Mouse (Mus musculus) kidney, adult 2 months (tissue): ENCODE results near the gene Olfr1320. TPM values are rescaled to one million over a fixed set of nuclear protein-coding genes. Genes with fewer than 3 reads are reported as not detected.
"Not testable (repeated sequence)": the region's sequence is repeated elsewhere in the genome, so short reads cannot be mapped to it uniquely, and the experiment has no call there.

ENCODE experiments used
- DNase-seq: peaks from one replicate; pipeline ENCODE4 v3.0.0; 2021
- H3K27ac ChIP-seq: fragments of 200-500 bp; 2 replicates; pipeline ENCODE4 v1.5.1; 2012; ENCODE audit warnings: low read depth, low read length, control low read depth, inconsistent platforms; ENCODE audit not compliant: insufficient read depth
- H3K27me3 ChIP-seq: fragments of 200-500 bp; replicated peaks from 2 replicates; pipeline ENCODE4 v1.6.1; 2012; ENCODE audit warnings: mild to moderate bottlenecking, moderate library complexity, low read length, inconsistent platforms; ENCODE audit not compliant: control insufficient read depth, insufficient read depth
- H3K36me3 ChIP-seq: fragments of 200-500 bp; 2 replicates; pipeline ENCODE4 v1.6.1; 2012; ENCODE audit warnings: mild to moderate bottlenecking, moderate library complexity, low read length, inconsistent platforms; ENCODE audit not compliant: control insufficient read depth, insufficient read depth
- H3K4me1 ChIP-seq: fragments of 200-500 bp; 2 replicates; pipeline ENCODE4 v1.6.1; 2011; ENCODE audit warnings: low read length; ENCODE audit not compliant: control insufficient read depth, insufficient read depth
- H3K4me3 ChIP-seq: fragments of 200-500 bp; 2 replicates; pipeline ENCODE4 v1.5.1; 2011; ENCODE audit warnings: mild to moderate bottlenecking, low read depth, low read length, control low read depth; ENCODE audit not compliant: insufficient read depth
- CTCF ChIP-seq: fragments of 200-500 bp; conservative IDR thresholded peaks from 2 replicates; pipeline ENCODE4 v1.5.1; 2011; ENCODE audit warnings: low read depth, mild to moderate bottlenecking, control low read depth, low read length, moderate library complexity, mixed read lengths; ENCODE audit not compliant: insufficient read depth, insufficient read length
- POLR2A ChIP-seq: fragments of 200-500 bp; IDR thresholded peaks from one replicate; pipeline ENCODE4 v1.6.1; 2011; ENCODE audit warnings: low read depth, low read length, control low read depth
- WGBS: fragments of 180-500 bp; shearing (Covaris S2); methylation state at CpG from one replicate; pipeline ENCODE4 v1.1.7; 2018; 5-methylcytosine and 5-hydroxymethylcytosine counted together
- polyA plus RNA-seq: library from polyadenylated mRNA; depleted of rRNA; stranded (reverse); fragments of >200 nt; gene quantifications from 2 replicates; pipeline ENCODE4 v1.2.3, GENCODE M21; 2012; rRNA removed

Gene Olfr1320
- polyA plus RNA-seq: not detected in 2 replicates

GRCm38 (mm10) chrX:49672033-49672432 lies at the start of gene Olfr1320:
Olfr1320 (plus strand) TSS chrX:49672333.
- WGBS: 95% methylated on average over 1 of the region's 1 CpGs
- Histone ChIP-seq H3K36me3 (no peaks in the 10 kb centered on the region), H3K27ac (no peak within 1 kb of the TSS), H3K4me1 (no peaks in the 10 kb centered on the region), H3K4me3 (no peak within 1 kb of the TSS), H3K27me3 (no peaks in the 10 kb centered on the region)
- DNase-seq: no peak
- TF ChIP-seq POLR2A (no peak), CTCF (no peak)

- TF ChIP-seq CTCF (no peak), POLR2A (no peak)
- Histone ChIP-seq H3K27ac (no peak overlapping the region), H3K4me3 (no peak overlapping the region), H3K36me3 (no peaks in the 10 kb centered on the region), H3K27me3 (no peaks in the 10 kb centered on the region), H3K4me1 (no peaks in the 10 kb centered on the region)
- DNase-seq: no peak
These were observed 44.6 kb upstream of the Olfr1320 start for GRCm38 (mm10) chrX:49627566-49627965.

- H3K36me3 ChIP-seq: no peaks in the 10 kb centered on the region
- 72% methylated on average over 2 of the region's 2 CpGs for WGBS
- TF ChIP-seq CTCF (no peak), POLR2A (no peak)
- no peak for DNase-seq
- H3K27ac ChIP-seq: no peak overlapping the region
- no peaks in the 10 kb centered on the region for H3K27me3 ChIP-seq
- H3K4me3 ChIP-seq: no peak overlapping the region
- no peaks in the 10 kb centered on the region for H3K4me1 ChIP-seq
These were observed 40.9 kb upstream of the Olfr1320 start for GRCm38 (mm10) chrX:49631195-49631594.

- peak; percentile 1 for DNase-seq
- H3K36me3 ChIP-seq, H3K4me1 ChIP-seq, H3K4me3 ChIP-seq, H3K27me3 ChIP-seq, H3K27ac ChIP-seq: not testable (repeated sequence)
- 91% methylated on average over 29 of the region's 29 CpGs for WGBS
These were observed 11.4 kb upstream of the Olfr1320 start for GRCm38 (mm10) chrX:49660781-49661180.

Other genes with a start within 250 kb of the Olfr1320 start
- 0.16 TPM in 1 of 2 replicates, not detected in the other for gene Arhgap36, start 208.4 kb upstream of the Olfr1320 start, polyA plus RNA-seq
- not detected in 2 replicates for gene Olfr1321, start 62.7 kb downstream of the Olfr1320 start, polyA plus RNA-seq
- 0.11 TPM in 1 of 2 replicates, not detected in the other for gene Igsf1, start 125.4 kb downstream of the Olfr1320 start, polyA plus RNA-seq
- not detected in 2 replicates for gene Olfr1322, start 219.2 kb downstream of the Olfr1320 start, polyA plus RNA-seq